Mouse (Mus musculus) neural tube, embryonic 11.5 days (tissue): Measurements from ENCODE around the gene Nt5c1b. TPM values are rescaled to one million over a fixed set of nuclear protein-coding genes. Genes with fewer than 3 reads are reported as not detected.

Experiments used
- polyA plus RNA-seq: library from polyadenylated mRNA; unstranded; fragments of >200 nt; fragmentation: Nextera tagmentation; extraction: Ambion mirVana; gene quantifications from 2 replicates; pipeline ENCODE4 v1.2.1, GENCODE M21; 2014

Nt5c1b gene
- polyA plus RNA-seq, 1 experiment from 2014 or later = not detected

Other genes starting within 250 kb of the Nt5c1b start
- 24.2 and 26.9 TPM in 2 replicates for gene Rdh14, start 20.8 kb downstream of the Nt5c1b start, polyA plus RNA-seq